Mouse (Mus musculus) regulatory T cell (primary cell): ENCODE measurements around the gene Daam1.

Experiments
- in situ Hi-C: fragments of 300-600 bp; cut with MboI, MseI; formaldehyde crosslinking; loops from one replicate; pipeline ENCODE4 v1.15.1; 2025; ENCODE audit warnings: high pct_unique_total_duplicates

The Daam1 gene

DNA sequence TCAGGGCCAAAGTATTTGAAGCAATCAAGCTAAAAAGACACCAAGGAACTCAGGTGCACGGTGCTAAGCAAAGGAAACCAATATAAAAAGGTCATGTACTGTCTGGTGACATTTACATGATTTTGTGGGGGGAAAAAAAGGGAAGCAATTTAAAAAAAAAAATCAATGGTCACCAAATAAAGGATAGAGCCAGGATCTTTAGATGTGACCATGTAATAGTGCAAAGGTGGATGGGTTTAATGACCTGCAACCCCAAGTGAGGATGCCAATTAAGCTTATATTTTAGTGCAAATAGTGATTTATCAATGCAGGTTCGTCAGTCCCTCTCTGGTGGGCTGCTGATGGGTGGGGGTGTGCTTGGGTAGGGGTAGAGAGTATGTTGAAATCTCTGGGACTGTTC lies 166.0 kb downstream of the Daam1 start:
- in situ Hi-C loops: no loop called here

DNA sequence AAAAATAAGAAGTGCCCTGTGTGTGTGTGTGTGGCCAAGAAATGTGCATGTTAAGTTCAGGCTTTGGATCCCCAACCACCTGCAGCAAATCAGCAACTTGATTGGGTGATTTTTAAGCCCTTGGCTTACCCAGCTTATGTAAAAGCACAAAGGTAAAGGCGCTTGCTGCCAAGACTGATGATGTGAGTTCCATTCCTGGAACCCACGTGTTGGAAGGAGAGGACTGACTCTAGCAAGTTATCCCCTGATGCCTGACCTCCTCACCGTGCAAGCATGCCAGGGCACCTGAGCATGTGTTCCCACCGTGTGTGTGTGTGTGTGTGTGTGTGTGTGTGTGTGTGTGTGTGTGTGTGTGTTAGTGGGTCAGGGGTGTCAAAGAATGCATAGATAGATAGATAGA lies 166.5 kb downstream of the Daam1 start:
- in situ Hi-C loops: no loop called here

DNA sequence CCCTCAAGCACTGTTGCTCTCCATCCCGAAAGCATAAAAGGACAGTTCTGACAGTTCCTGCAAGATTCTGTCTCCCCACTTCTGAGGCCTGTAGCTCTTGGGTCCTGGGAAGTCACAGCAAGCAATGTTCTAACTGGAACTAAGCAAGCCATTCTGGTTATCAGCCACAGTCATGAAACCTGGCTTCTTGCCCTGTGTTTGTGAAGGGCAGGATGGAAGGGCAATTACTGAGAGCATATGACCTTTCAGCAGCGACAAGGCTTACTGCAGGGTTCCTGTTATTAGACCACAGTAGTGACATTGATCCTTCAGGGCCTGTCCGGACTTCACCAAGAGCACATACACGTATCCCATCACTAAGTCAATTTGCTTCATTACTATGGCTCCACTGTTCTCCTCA lies 167.8 kb downstream of the Daam1 start:
- in situ Hi-C loops: no loop called here

DNA sequence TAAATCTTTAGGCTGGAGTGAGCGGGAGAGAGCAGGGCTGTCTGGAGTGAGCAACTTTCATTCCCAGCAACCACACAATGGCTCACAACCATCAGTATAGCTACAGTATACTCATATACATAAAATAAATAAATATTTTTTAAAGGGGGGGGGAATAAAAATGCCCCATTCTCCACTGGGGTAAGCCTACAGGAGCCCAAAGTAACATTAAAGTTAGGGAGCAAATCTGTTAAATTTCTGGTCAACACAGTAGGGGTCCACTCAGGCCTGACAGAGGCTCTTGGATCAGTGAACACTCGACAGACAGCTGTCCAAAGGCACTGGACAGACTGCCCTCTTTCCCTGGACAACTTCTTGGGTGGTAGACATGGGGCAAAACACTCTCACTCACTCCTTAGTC lies 168.8 kb downstream of the Daam1 start:
- in situ Hi-C loops: no loop called here

- in situ Hi-C loops: no loop called here
Observed at GRCm38 (mm10) chr12:72001811-72002210, 170.9 kb downstream of the Daam1 start.

GRCm38 (mm10) chr12:72005307-72005706 lies 174.4 kb downstream of the Daam1 start:
- in situ Hi-C loops: no loop called here

DNA sequence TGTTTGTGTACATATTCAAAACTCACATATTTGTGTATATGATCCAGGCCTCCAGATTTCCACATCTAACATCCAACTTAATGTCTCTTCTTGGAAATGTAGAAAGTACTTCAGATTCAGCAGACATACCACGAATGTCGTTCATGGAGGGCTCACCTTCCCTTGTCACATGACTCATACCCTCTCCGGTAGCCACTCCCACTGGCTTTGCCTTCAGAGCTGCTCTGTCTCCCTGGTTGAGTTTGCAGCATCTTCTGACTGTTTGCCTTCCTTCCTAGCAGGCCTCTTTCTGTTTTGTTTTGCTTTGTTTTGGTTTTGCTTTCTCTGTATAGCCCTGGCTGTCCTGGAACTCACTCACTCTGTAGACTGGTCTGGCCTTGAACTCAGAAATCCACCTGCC lies 176.8 kb downstream of the Daam1 start:
- in situ Hi-C loops: no loop called here

GRCm38 (mm10) chr12:72009051-72009902 lies 178.4 kb downstream of the Daam1 start:
- in situ Hi-C loops: no loop called here

- in situ Hi-C loops: no loop called here
Observed at GRCm38 (mm10) chr12:72011404-72011803, 180.5 kb downstream of the Daam1 start.

GRCm38 (mm10) chr12:72012126-72012525 lies 181.2 kb downstream of the Daam1 start:
- in situ Hi-C loops: no loop called here

GRCm38 (mm10) chr12:72013711-72014354 lies 183.0 kb downstream of the Daam1 start:
- in situ Hi-C loops: no loop called here

DNA sequence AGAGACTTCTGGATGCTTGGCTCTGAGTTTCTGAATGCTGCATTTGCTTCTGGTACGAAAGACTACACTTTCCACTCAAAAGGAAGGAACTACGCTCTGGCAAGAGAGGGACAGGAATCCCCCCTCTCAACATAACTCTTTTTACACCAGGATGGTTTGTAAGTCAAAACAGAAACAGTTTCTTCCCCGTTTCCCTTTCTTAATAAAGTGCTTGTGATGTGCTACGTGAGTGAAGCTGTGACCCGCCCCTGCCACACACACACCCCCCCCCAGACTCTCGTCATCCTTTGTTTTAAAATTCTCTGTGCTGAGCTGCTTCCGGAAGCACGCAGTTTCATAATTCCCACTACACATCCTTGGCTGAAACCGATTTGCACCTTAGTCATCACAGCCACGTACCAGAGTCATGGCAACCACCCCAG lies 183.5 kb downstream of the Daam1 start:
- in situ Hi-C loops: no loop called here

GRCm38 (mm10) chr12:72015296-72015695 lies 184.4 kb downstream of the Daam1 start:
- in situ Hi-C loops: no loop called here

DNA sequence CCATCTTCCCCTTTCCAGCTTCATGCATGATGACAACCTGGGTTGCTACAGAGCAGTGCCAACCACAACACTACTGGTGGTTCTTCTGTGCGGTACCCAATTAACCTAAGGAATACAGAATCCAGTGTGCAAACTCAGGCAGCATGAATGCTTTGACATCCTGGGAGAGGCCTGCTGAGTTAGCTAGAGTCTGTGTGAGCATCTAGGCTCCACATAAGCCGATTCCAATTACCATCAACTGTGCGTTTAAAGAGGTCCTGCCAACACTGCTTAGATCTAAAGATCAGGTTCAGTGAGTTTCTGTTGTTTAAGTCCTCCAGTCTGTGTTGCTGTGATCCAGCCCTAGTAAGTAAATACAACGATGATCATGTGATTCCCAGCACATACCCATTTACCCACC lies 189.4 kb downstream of the Daam1 start:
- in situ Hi-C loops: no loop called here

GRCm38 (mm10) chr12:72021543-72021942 lies 190.7 kb downstream of the Daam1 start:
- in situ Hi-C loops: no loop called here

DNA sequence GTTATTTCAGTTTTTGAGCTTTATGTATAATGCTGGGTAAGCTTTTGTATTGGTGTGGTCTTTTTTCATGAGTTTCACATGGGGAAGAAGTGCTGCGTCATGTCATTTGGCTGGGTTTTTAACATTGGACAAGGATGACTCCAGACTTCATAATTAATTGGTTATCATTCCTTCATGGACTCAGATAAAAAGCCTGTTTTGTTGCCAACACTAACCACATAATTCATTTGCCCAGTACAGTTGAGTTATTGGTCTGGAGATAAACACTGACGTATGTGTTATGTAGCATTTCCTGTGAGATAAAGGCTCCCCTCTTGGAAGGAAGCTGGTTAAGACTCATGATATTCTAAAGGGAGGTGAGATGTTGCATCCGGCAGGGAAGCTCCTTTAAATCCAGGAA lies 191.9 kb downstream of the Daam1 start:
- in situ Hi-C loops: no loop called here

DNA sequence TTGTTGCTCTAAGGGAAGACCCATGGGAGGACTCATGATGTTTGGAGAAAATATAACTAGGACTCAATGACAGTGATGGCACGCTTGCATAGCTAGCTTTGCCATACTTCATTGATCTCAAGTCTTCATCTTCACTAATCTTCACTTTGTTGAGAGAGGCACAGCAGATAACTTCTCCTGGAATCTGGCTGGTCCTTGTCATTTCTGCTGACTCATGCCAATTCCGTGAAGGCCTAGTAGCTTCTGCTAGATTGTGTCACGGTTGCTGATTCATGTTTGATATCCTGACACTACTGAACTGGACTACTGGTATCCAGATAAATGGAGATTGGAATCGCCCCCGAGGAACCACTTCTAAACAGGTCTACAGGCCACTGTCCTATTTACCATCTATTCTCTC lies 192.7 kb downstream of the Daam1 start:
- in situ Hi-C loops: no loop called here

GRCm38 (mm10) chr12:72025275-72025795 lies 194.5 kb downstream of the Daam1 start:
- in situ Hi-C loops: no loop called here

- in situ Hi-C loops: loop anchor here (10.0 kb wide), 1 partner anchor 616 kb away; no protein-coding TSS in a partner anchor
Observed at GRCm38 (mm10) chr12:72031171-72031570, 200.3 kb downstream of the Daam1 start.

GRCm38 (mm10) chr12:72031794-72032193 lies 200.9 kb downstream of the Daam1 start:
- in situ Hi-C loops: loop anchor here (10.0 kb wide), 1 partner anchor 617 kb away; no protein-coding TSS in a partner anchor

DNA sequence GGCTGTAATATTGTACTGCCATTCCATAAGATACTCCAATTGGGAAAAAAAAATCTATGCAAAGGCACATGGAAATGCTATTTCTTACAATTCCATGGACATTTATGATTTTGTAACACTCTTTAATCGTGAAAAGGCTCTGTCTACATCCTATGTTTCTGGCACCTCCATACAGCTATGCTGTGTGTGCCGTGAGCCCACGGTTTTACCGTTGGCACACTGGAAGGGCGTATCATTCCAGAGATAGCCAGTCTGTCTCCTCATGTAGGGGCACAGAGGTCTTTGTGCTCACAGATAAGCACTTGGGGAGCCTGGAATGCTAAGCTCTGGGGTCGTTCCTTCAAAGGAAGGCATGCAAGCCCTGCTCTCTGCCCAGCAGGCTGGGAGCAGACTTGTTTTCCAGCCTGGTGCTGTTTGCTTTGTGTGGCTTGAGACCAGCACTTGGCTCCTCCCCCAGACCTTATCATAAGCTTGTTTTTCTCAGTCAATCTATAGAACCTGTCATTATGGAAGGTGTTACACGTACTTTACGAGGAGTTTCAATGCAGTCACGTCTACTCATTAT lies 205.3 kb downstream of the Daam1 start:
- in situ Hi-C loops: loop anchor here (10.0 kb wide), 1 partner anchor 621 kb away; no protein-coding TSS in a partner anchor

DNA sequence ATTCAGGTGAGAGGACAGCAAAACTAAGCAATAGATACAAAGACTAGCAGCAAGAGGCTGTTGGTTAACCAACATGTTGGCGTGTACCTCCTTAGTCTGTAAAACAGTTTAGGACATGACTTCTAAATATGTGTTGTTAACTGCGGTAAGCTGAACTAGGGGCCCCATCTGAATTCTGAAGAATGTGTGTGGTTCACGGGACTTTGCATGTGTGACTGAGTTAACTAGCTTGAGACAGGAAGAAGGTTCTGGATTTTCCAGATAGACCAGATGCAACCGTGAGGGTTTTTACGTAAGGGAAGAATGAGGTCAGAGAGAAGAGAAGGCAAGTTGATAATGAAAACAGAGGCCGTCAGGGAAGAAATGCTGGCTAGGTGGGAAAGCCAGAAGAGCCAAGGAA lies 206.2 kb downstream of the Daam1 start:
- in situ Hi-C loops: loop anchor here (10.0 kb wide), 1 partner anchor 622 kb away; no protein-coding TSS in a partner anchor
